Comparison of ENCODE assay signal across 11 mouse cellular contexts in the genomic region with DNA sequence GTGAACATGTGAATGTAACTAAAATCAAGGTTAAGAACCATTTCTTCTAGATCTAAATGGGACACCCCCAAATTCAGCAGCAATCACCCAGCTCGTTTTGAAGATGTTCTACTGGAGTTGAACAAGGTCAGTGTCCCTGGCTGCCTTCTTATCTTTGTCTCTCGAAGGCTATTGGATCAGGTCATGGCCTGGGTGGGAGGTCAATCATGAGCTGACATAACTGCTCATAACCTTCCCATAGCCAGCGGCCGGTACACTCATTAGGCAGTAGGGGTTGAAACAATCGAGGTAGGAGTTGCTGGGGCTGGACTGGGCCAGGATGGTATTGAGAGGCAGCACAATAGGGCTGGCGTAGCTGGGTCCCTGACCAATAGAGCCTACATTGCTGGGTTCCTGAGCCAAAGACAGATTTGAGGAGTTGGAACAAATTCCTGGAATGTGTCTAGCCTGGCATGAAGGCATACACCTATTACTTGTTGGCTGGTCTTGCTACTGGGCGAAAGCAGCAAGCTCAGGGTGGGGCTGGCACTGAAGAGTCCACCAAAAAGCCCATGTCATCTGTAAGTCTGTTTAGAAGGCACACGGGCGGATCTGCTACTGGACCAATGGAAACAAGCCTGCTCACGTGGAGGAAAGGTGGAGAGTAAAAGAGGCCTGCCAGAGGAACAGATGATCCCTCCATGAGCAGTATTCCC.
"Had no signal": no experiment of that assay in that cellular context is flagged by ENCODE, and none has a peak within 500 bp of the region (broad histone marks: within the 10 kb centered on the region; RNA-seq: fewer than 3 reads in every experiment).

No protein-coding gene starts in this region.

- H3K27me3 ChIP-seq: limb, embryonic 13.5 days; liver, embryonic 13.5 days had no signal

- H3K27ac ChIP-seq: limb, embryonic 13.5 days; liver, embryonic 13.5 days had no signal

- DNase-seq: kidney, postnatal 14 days; kidney, postnatal 4 days; left cerebral cortex, postnatal 4 days; liver, embryonic 13.5 days; lung, adult 2 months; lung, postnatal 14 days; lung, postnatal 4 days; midbrain, embryonic 14.5 days; thymus, adult 18-20 months; thymus, postnatal 36 days had no signal

- H3K36me3 ChIP-seq: limb, embryonic 13.5 days; liver, embryonic 13.5 days had no signal

- H3K4me3 ChIP-seq: limb, embryonic 13.5 days; liver, embryonic 13.5 days had no signal
